Mouse (Mus musculus) testis, adult 10 weeks (tissue): ENCODE results near the gene Acp2. TPM values are rescaled to one million over a fixed set of nuclear protein-coding genes. Genes with fewer than 3 reads are reported as not detected.

ENCODE experiments used
- polyA plus RNA-seq: library from polyadenylated mRNA; stranded (reverse); fragments of 350-450 nt; fragmentation: Illumina TruSeq; extraction: RNeasy Lipid Tissue Mini Kit (QIAGEN cat#74804); gene quantifications from one replicate; pipeline ENCODE4 v1.2.3, GENCODE M21; 2014; ENCODE audit warnings: low read depth, low replicate concordance

Gene Acp2
- polyA plus RNA-seq, result 11.8 TPM

GRCm38 (mm10) chr2:91202222-91202971 is at the start of gene Acp2, which contains the start of gene Nr1h3:
Acp2 (plus strand) TSS chr2:91202885.
Nr1h3 (minus strand) TSS chr2:91202834.

GRCm38 (mm10) chr2:91183711-91184405 is 18.8 kb upstream of the Acp2 start, which contains the start of gene Madd:
Madd (minus strand) TSS chr2:91183837.

DNA sequence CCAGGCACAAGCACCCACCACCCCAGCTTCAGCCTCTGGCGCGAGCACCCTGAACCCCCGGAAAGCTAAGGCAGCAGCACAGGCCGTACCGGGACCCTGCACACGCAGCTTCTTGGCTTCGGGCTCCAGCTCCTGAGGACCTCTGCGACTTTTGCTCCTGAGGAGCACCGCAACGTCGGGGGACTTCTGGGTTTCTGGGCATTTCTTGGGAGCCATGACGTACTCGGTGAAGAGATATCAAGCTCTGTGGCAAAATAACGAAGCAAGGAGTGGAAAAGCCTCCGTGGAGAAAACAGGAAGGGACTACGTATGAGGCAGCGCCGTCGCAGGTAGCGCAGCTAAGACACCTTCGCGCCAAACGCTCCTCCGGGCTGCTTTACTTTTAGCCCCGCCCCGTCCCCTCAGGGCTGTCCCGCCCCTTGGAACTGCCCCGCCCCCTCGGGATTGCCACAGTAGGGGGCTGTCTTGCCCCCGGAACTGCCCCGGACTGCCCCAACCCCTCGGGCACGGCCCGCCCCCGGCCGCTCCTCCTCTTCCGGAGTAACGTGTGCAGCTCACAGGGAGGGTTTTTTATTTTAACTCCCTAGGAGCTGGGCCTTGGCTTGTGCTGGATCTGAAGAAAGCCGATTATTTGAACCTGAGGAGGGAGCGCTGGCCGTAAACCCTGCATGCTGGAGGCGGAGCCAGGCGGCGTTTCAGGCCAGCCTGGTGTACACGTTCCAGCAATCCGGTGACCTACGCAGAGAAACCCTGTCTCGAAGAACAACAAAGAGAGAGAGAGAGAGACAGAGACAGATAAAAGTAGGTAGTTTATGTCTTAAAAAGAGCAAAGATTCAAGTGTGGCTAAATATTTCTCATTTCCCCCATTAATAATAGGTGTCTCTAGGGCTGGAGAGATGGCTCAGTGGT is 34.2 kb downstream of the Acp2 start, which contains the start of gene Ddb2:
Ddb2 (minus strand) TSS at position 382 of the 910 bp plus-strand sequence.

DNA sequence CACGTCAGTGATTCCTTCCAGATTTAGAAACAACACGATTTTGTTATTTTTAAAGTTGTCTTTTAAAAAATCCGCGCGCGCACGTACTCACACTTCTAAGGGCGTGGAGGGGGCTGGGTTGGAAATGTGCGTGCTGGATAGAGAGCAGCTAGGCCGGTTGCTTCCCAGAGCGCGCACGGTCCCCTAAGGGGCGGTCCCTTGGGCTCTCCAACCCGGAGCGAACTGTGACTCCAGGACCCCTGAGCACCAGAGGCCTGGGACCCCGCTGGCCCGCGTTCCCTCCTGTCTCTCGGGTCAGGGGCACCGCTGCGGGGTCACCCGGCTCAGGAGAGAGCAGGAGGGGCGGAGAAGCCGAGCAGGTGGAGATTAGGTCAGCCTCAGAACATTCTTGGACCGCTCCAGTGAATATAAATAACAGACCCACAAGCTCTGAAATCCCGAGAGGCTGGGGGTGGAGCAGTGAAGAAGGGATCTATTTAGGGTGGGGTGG is 53.0 kb downstream of the Acp2 start, which contains the start of gene Pacsin3:
Pacsin3 (plus strand) TSS at position 294 of the 490 bp plus-strand sequence.

Other genes with a start within 250 kb of the Acp2 start
- not detected for gene Rapsn, start 167.3 kb upstream of the Acp2 start, polyA plus RNA-seq
- 727 TPM for gene Psmc3, start 148.9 kb upstream of the Acp2 start, polyA plus RNA-seq
- 6.5 TPM for gene Slc39a13, start 132.5 kb upstream of the Acp2 start, polyA plus RNA-seq
- gene Spi1, start 120.5 kb upstream of the Acp2 start, polyA plus RNA-seq, result 1.7 TPM
- not detected for gene Mybpc3, start 84.7 kb upstream of the Acp2 start, polyA plus RNA-seq
- gene Madd, start 19.0 kb upstream of the Acp2 start, polyA plus RNA-seq, result 3.1 TPM
- 0.59 TPM for gene Nr1h3, start 51 bp upstream of the Acp2 start, polyA plus RNA-seq
- gene Ddb2, start 34.1 kb downstream of the Acp2 start, polyA plus RNA-seq, result 16.6 TPM
- 0.59 TPM for gene Pacsin3, start 53.1 kb downstream of the Acp2 start, polyA plus RNA-seq
- 23.0 TPM for gene Arfgap2, start 62.1 kb downstream of the Acp2 start, polyA plus RNA-seq
- gene 1110051M20Rik, start 241.8 kb downstream of the Acp2 start, polyA plus RNA-seq, result 42.6 TPM